Mouse (Mus musculus): ENCODE data around the gene Sorbs1.

DNA sequence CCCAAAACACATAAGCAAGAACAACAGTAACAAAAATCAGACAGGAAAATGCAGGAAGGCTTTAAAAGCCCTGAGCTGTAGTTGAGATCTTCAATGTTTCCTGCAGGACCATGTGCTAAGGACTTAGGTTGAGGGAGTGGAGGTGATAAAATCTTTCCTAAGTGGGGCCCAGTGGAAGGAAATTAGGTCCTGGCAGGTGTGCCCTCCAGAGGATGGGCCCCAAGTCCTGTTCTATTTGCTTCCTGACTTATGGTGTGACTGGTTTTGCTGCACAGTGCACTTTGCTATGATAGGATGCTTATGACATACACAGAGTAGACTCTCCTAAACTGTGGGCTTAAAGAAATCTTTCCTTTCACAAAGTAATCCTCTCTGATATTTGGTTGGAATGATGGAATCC, 14.7 kb upstream of the Sorbs1 start:
- TF ChIP-seq CTCF (IDR thresholded peaks at IDR 0.05; ENCODE audit: low read depth) = no peak
- TF ChIP-seq EP300 (IDR thresholded peaks at IDR 0.05; ENCODE audit: low read depth) = no peak
